Mouse (Mus musculus): Measurements from ENCODE around the gene Piezo1. TPM values are rescaled to one million over a fixed set of nuclear protein-coding genes. Genes with fewer than 3 reads are reported as not detected.
"Not testable (repeated sequence)": the region's sequence is repeated elsewhere in the genome, so short reads cannot be mapped to it uniquely, and the experiment has no call there.

Piezo1 gene
- polyA plus RNA-seq, 1 experiment from 2014 or later: 17.4 TPM

GRCm38 (mm10) chr8:122574264-122574663, 23.1 kb upstream of the Piezo1 start:
- peaks cover 34% of the 10 kb centered on the region for H3K36me3 ChIP-seq (ENCODE audit: control insufficient read depth, insufficient read depth, low read length)
- peaks cover 37% of the 10 kb centered on the region for H3K4me1 ChIP-seq (ENCODE audit: control insufficient read depth, insufficient read depth, low read length)
- H3K9ac ChIP-seq (ENCODE audit: low read depth, low read length): no peak overlapping the region
- H3K27ac ChIP-seq (ENCODE audit: low read depth, low read length): peak overlapping the region; percentile 59; the same call in 1 of the 2 replicates
- H3K4me3 ChIP-seq (ENCODE audit: low read depth, low read length): no peak overlapping the region
- ATAC-seq (replicated peaks; ENCODE audit: insufficient number of reproducible peaks, low FRiP score, low TSS enrichment): no peak
- peak overlapping the region; percentile 88; the same call in 1 of the 2 replicates for H3K4me2 ChIP-seq
- H3K9me3 ChIP-seq (replicated peaks; ENCODE audit: control insufficient read depth, low read length): no peaks in the 10 kb centered on the region
- 60% methylated on average over 3 of the region's 3 CpGs for WGBS (ENCODE audit: insufficient replicate concordance)
- no peaks in the 10 kb centered on the region for H3K27me3 ChIP-seq (ENCODE audit: control insufficient read depth, insufficient read depth, low read length)

- Histone ChIP-seq H3K4me1 (ENCODE audit: control insufficient read depth, insufficient read depth, low read length) (peaks cover 40% of the 10 kb centered on the region), H3K36me3 (ENCODE audit: control insufficient read depth, insufficient read depth, low read length) (peaks cover 34% of the 10 kb centered on the region), H3K4me2 (no peak overlapping the region), H3K4me3 (ENCODE audit: low read depth, low read length) (no peak overlapping the region), H3K9me3 (replicated peaks; ENCODE audit: control insufficient read depth, low read length) (no peaks in the 10 kb centered on the region), H3K27ac (ENCODE audit: low read depth, low read length) (no peak overlapping the region), H3K9ac (ENCODE audit: low read depth, low read length) (no peak overlapping the region), H3K27me3 (ENCODE audit: control insufficient read depth, insufficient read depth, low read length) (no peaks in the 10 kb centered on the region)
- WGBS (ENCODE audit: insufficient replicate concordance): 64% methylated on average over 9 of the region's 9 CpGs
- ATAC-seq (replicated peaks; ENCODE audit: insufficient number of reproducible peaks, low FRiP score, low TSS enrichment): no peak
Observed at GRCm38 (mm10) chr8:122573577-122573976, 22.4 kb upstream of the Piezo1 start.

DNA sequence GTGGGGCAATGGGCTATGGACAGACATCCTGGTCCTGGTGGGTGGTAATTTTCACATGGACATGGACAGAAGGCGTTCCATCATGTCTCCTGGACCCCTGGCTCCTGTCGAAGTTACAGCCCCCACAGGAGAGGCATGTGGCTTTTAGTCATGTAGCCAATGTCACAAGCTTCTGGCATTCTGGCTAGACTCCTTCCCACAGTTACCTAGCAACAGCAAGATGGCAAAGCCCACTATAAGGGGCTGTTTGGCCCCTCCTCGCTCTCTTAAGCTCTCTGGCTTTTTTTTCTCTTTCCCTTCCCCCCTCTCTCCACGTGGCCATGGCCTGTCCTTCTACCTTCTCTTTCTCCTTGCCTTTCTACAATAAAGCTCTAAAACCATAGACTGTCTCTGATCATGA, 22.0 kb upstream of the Piezo1 start:
- peaks cover 41% of the 10 kb centered on the region for H3K4me1 ChIP-seq (ENCODE audit: control insufficient read depth, insufficient read depth, low read length)
- H3K4me2 ChIP-seq; H3K27ac ChIP-seq (ENCODE audit: low read depth, low read length); H3K9ac ChIP-seq (ENCODE audit: low read depth, low read length); H3K27me3 ChIP-seq (ENCODE audit: control insufficient read depth, insufficient read depth, low read length); H3K4me3 ChIP-seq (ENCODE audit: low read depth, low read length); H3K9me3 ChIP-seq (replicated peaks; ENCODE audit: control insufficient read depth, low read length); ATAC-seq (replicated peaks; ENCODE audit: insufficient number of reproducible peaks, low FRiP score, low TSS enrichment): not testable (repeated sequence)
- 53% methylated on average over 4 of the region's 4 CpGs for WGBS (ENCODE audit: insufficient replicate concordance)
- H3K36me3 ChIP-seq (ENCODE audit: control insufficient read depth, insufficient read depth, low read length): peaks cover 34% of the 10 kb centered on the region

GRCm38 (mm10) chr8:122572751-122573150, 21.6 kb upstream of the Piezo1 start:
- Histone ChIP-seq H3K36me3 (ENCODE audit: control insufficient read depth, insufficient read depth, low read length) (peaks cover 34% of the 10 kb centered on the region), H3K27me3 (ENCODE audit: control insufficient read depth, insufficient read depth, low read length) (no peaks in the 10 kb centered on the region), H3K4me2 (no peak overlapping the region), H3K27ac (ENCODE audit: low read depth, low read length) (no peak overlapping the region), H3K9ac (ENCODE audit: low read depth, low read length) (no peak overlapping the region), H3K4me3 (ENCODE audit: low read depth, low read length) (no peak overlapping the region), H3K9me3 (replicated peaks; ENCODE audit: control insufficient read depth, low read length) (no peaks in the 10 kb centered on the region), H3K4me1 (ENCODE audit: control insufficient read depth, insufficient read depth, low read length) (peaks cover 41% of the 10 kb centered on the region)
- no peak for ATAC-seq (replicated peaks; ENCODE audit: insufficient number of reproducible peaks, low FRiP score, low TSS enrichment)
- WGBS (ENCODE audit: insufficient replicate concordance): 98% methylated on average over 3 of the region's 3 CpGs

DNA sequence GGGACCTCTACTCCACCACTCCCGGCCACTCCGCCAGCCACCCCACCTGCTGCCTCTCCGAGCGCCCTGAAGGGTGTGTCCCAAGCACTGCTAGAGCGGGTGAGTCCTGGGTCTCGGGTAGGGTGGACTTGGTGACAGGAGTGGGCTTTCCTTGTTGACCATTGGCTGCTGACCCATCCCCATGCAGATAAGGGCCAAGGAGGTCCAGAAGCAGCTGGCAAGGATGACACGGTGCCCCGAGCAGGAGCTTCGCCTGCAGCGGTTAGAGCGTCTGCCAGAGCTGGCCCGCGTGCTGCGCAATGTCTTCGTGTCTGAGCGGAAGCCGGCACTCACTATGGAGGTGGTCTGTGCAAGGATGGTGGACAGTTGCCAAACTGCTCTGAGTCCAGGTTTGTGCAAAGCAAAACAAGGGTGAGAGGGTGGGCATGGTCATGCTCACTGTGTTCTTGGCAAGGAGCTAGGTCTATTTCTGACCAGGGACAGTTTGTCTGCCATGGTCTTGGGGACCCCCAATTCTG, 20.7 kb upstream of the Piezo1 start:
- no peaks in the 10 kb centered on the region for H3K27me3 ChIP-seq (ENCODE audit: control insufficient read depth, insufficient read depth, low read length)
- H3K4me2 ChIP-seq: no peak overlapping the region
- no peak for ATAC-seq (replicated peaks; ENCODE audit: insufficient number of reproducible peaks, low FRiP score, low TSS enrichment)
- H3K36me3 ChIP-seq (ENCODE audit: control insufficient read depth, insufficient read depth, low read length): peaks cover 34% of the 10 kb centered on the region
- H3K4me1 ChIP-seq (ENCODE audit: control insufficient read depth, insufficient read depth, low read length): peaks cover 43% of the 10 kb centered on the region
- H3K9ac ChIP-seq (ENCODE audit: low read depth, low read length): no peak overlapping the region
- H3K27ac ChIP-seq (ENCODE audit: low read depth, low read length): no peak overlapping the region
- H3K4me3 ChIP-seq (ENCODE audit: low read depth, low read length): no peak overlapping the region
- 91% methylated on average over 17 of the region's 17 CpGs for WGBS (ENCODE audit: insufficient replicate concordance)
- H3K9me3 ChIP-seq (replicated peaks; ENCODE audit: control insufficient read depth, low read length): no peaks in the 10 kb centered on the region

GRCm38 (mm10) chr8:122571153-122571552, 20.0 kb upstream of the Piezo1 start:
- Histone ChIP-seq H3K9me3 (replicated peaks; ENCODE audit: control insufficient read depth, low read length) (no peaks in the 10 kb centered on the region), H3K4me1 (ENCODE audit: control insufficient read depth, insufficient read depth, low read length) (peaks cover 48% of the 10 kb centered on the region), H3K36me3 (ENCODE audit: control insufficient read depth, insufficient read depth, low read length) (peaks cover 34% of the 10 kb centered on the region)

DNA sequence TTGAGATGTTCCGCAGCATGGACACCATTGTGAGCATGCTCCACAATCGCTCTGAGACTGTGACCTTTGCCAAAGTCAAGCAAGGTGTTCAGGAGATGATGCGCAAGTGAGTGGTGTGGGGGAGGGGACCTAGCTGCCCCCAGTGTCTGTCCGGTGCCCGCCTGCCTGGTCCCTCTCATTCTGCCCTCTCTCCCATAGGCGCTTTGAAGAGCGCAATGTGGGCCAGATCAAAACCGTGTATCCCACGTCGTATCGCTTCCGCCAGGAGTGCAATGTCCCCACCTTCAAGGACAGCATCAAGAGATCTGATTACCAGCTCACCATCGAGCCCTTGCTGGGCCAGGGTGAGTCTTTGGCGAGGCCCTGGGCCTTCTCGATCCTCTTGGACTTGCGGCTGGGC, 18.9 kb upstream of the Piezo1 start:
- Histone ChIP-seq H3K9me3 (replicated peaks; ENCODE audit: control insufficient read depth, low read length) (no peaks in the 10 kb centered on the region), H3K4me1 (ENCODE audit: control insufficient read depth, insufficient read depth, low read length) (peaks cover 37% of the 10 kb centered on the region), H3K36me3 (ENCODE audit: control insufficient read depth, insufficient read depth, low read length) (peaks cover 34% of the 10 kb centered on the region), H3K9ac (ENCODE audit: low read depth, low read length) (no peak overlapping the region), H3K27me3 (ENCODE audit: control insufficient read depth, insufficient read depth, low read length) (no peaks in the 10 kb centered on the region), H3K4me2 (peak overlapping the region; percentile 88), H3K27ac (ENCODE audit: low read depth, low read length) (no peak overlapping the region), H3K4me3 (ENCODE audit: low read depth, low read length) (no peak overlapping the region; the same call in 1 of the 2 replicates)
- WGBS (ENCODE audit: insufficient replicate concordance): 95% methylated on average over 16 of the region's 16 CpGs
- ATAC-seq (replicated peaks; ENCODE audit: insufficient number of reproducible peaks, low FRiP score, low TSS enrichment): no peak

More at GRCm38 (mm10) chr8:122571153-122571552, 20.0 kb upstream of the Piezo1 start:
- 93% methylated on average over 11 of the region's 11 CpGs for WGBS (ENCODE audit: insufficient replicate concordance)
- ATAC-seq (replicated peaks; ENCODE audit: insufficient number of reproducible peaks, low FRiP score, low TSS enrichment): no peak
- no peaks in the 10 kb centered on the region for H3K27me3 ChIP-seq (ENCODE audit: control insufficient read depth, insufficient read depth, low read length)
- H3K4me3 ChIP-seq (ENCODE audit: low read depth, low read length): no peak overlapping the region
- H3K27ac ChIP-seq (ENCODE audit: low read depth, low read length): no peak overlapping the region
- H3K4me2 ChIP-seq: no peak overlapping the region
- H3K9ac ChIP-seq (ENCODE audit: low read depth, low read length): no peak overlapping the region

DNA sequence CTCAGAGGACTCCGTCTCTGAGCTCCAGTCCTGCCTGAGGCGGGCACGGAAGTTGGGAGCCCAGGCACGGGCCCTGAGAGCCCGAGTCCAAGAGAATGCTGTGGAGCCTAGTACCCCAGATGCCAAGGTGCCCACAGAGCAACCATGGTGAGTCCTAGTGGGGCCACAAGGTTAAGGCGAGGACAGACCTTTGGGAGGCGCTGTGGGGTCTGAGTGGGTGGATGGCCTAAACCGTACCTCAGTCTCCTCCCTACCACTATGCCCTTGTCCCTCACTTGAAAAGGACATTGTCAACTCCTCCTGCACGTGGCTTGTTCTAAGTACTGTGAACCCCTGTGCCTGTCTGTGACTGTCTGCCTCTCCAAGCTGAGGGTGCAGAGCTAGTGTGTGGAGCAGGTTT, 18.2 kb upstream of the Piezo1 start:
- 66% methylated on average over 9 of the region's 9 CpGs for WGBS (ENCODE audit: insufficient replicate concordance)
- Histone ChIP-seq H3K4me3 (ENCODE audit: low read depth, low read length) (peak overlapping the region; percentile 93), H3K27ac (ENCODE audit: low read depth, low read length) (no peak overlapping the region), H3K27me3 (ENCODE audit: control insufficient read depth, insufficient read depth, low read length) (no peaks in the 10 kb centered on the region), H3K9ac (ENCODE audit: low read depth, low read length) (peak overlapping the region; percentile 96), H3K4me1 (ENCODE audit: control insufficient read depth, insufficient read depth, low read length) (peaks cover 30% of the 10 kb centered on the region), H3K9me3 (replicated peaks; ENCODE audit: control insufficient read depth, low read length) (no peaks in the 10 kb centered on the region), H3K4me2 (peak overlapping the region; percentile 88), H3K36me3 (ENCODE audit: control insufficient read depth, insufficient read depth, low read length) (peaks cover 34% of the 10 kb centered on the region)
- no peak for ATAC-seq (replicated peaks; ENCODE audit: insufficient number of reproducible peaks, low FRiP score, low TSS enrichment)

DNA sequence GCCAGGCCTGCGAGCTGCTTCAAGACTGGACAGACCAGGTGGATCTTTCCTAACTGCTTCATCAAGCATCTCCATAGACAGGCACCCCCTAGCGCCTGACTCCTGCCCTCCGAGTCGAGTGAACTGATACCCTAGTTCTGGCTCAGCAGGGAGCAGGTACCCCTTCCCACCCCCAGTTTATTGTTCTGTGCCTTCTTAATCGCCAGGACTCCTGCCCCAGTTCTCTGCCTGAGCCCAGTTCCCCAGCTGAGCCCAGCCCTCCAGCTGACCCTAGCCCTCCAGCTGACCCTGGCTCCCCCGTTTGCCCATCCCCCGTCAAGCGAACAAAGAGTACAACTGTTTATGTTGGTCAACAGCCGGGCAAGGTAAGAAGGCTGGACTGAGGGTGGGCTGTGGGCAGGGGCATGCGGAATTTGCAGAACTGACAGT, 17.8 kb upstream of the Piezo1 start:
- Histone ChIP-seq H3K27me3 (ENCODE audit: control insufficient read depth, insufficient read depth, low read length) (no peaks in the 10 kb centered on the region), H3K4me2 (peak overlapping the region; percentile 88), H3K9me3 (replicated peaks; ENCODE audit: control insufficient read depth, low read length) (no peaks in the 10 kb centered on the region), H3K4me1 (ENCODE audit: control insufficient read depth, insufficient read depth, low read length) (peaks cover 28% of the 10 kb centered on the region), H3K36me3 (ENCODE audit: control insufficient read depth, insufficient read depth, low read length) (peaks cover 32% of the 10 kb centered on the region), H3K4me3 (ENCODE audit: low read depth, low read length) (peak overlapping the region; percentile 93), H3K27ac (ENCODE audit: low read depth, low read length) (no peak overlapping the region), H3K9ac (ENCODE audit: low read depth, low read length) (peak overlapping the region; percentile 96)
- WGBS (ENCODE audit: insufficient replicate concordance): 26% methylated on average over 10 of the region's 10 CpGs
- no peak for ATAC-seq (replicated peaks; ENCODE audit: insufficient number of reproducible peaks, low FRiP score, low TSS enrichment)

All from heart, embryonic 11.5 days (tissue).